Comparison of ENCODE assay signal across 7 mouse cellular contexts in genomic region chr8:129233664-129234026, GRCm38 (mm10). TPM values are rescaled to one million over a fixed set of nuclear protein-coding genes. Genes with fewer than 3 reads are reported as not detected.
A peak's percentile ranks its signal among the peaks of the same experiment; 100 is the strongest.
DNase-seq lines count a peak whose midpoint lies in the region; ATAC-seq and TF ChIP-seq lines count a peak whose summit lies in the region.

No protein-coding gene starts in this region.

- H3K27ac ChIP-seq in lung, embryonic 15.5 days = peak overlapping the region; percentile 99
- H3K27ac ChIP-seq in embryonic facial prominence, embryonic 15.5 days (replicated peaks) = peak overlapping the region; percentile 97
- H3K27ac ChIP-seq in limb, embryonic 10.5 days = peak overlapping the region; percentile 89
- H3K27ac ChIP-seq in olfactory bulb, adult 2 months (ENCODE audit: insufficient read depth, low read depth, low read length) = peak overlapping the region; percentile 75; the same call in 1 of the 2 replicates

- H3K4me1 ChIP-seq in lung, embryonic 15.5 days = 0 out of 2 replicates have a peak, but pooled peaks cover 7% of the 10 kb centered on the region
- H3K4me1 ChIP-seq in embryonic facial prominence, embryonic 15.5 days = peaks cover 8% of the 10 kb centered on the region
- H3K4me1 ChIP-seq in limb, embryonic 10.5 days = peaks cover 15% of the 10 kb centered on the region
- no peaks in the 10 kb centered on the region for H3K4me1 ChIP-seq in olfactory bulb, adult 2 months (ENCODE audit: control insufficient read depth, insufficient read depth, low read length)

- no peaks in the 10 kb centered on the region for H3K9me3 ChIP-seq in lung, embryonic 15.5 days
- H3K9me3 ChIP-seq in embryonic facial prominence, embryonic 15.5 days (replicated peaks) = no peaks in the 10 kb centered on the region
- H3K9me3 ChIP-seq in limb, embryonic 10.5 days (replicated peaks) = no peaks in the 10 kb centered on the region

- H3K4me2 ChIP-seq in lung, embryonic 15.5 days = peak overlapping the region; percentile 66
- H3K4me2 ChIP-seq in embryonic facial prominence, embryonic 15.5 days (replicated peaks) = peak overlapping the region; percentile 65

- no peaks in the 10 kb centered on the region for H3K36me3 ChIP-seq in lung, embryonic 15.5 days
- no peaks in the 10 kb centered on the region for H3K36me3 ChIP-seq in embryonic facial prominence, embryonic 15.5 days
- no peaks in the 10 kb centered on the region for H3K36me3 ChIP-seq in limb, embryonic 10.5 days

- no peaks in the 10 kb centered on the region for H3K27me3 ChIP-seq in lung, embryonic 15.5 days
- no peaks in the 10 kb centered on the region for H3K27me3 ChIP-seq in embryonic facial prominence, embryonic 15.5 days
- no peaks in the 10 kb centered on the region for H3K27me3 ChIP-seq in limb, embryonic 10.5 days (ENCODE audit: low read depth, poor library complexity, severe bottlenecking)

- DNase-seq in lung, postnatal 10 days = no peak
- no peak for DNase-seq in limb, embryonic 10.5 days (ENCODE audit: low spot score)

- no peak for TF ChIP-seq POLR2A in olfactory bulb, adult 2 months (IDR thresholded peaks at IDR 0.05; ENCODE audit: insufficient read depth, low read depth, low read length)

- no peak for TF ChIP-seq CTCF in olfactory bulb, adult 2 months (IDR thresholded peaks at IDR 0.05; ENCODE audit: insufficient read depth, low read depth, low read length)

- no peak; the same call in 1 of the 2 replicates for ATAC-seq in lung, embryonic 15.5 days (ENCODE audit: borderline replicate concordance, extremely low read depth, low FRiP score, low TSS enrichment)
- ATAC-seq in embryonic facial prominence, embryonic 15.5 days (ENCODE audit: insufficient number of reproducible peaks, low FRiP score, low TSS enrichment, low read depth) = 0 out of 2 replicates have a peak, but pooled peaks have one; percentile 27
- ATAC-seq in activated CD4-positive, CD25-positive, alpha-beta regulatory T cell, adult 4 months = no peak
- no peak for ATAC-seq in granulocyte monocyte progenitor cell, adult 5-6 weeks (replicated peaks; ENCODE audit: poor library complexity, severe bottlenecking)

- peak overlapping the region; percentile 72 for H3K9ac ChIP-seq in lung, embryonic 15.5 days
- H3K9ac ChIP-seq in embryonic facial prominence, embryonic 15.5 days = peak overlapping the region; percentile 47

- under 1% methylated on average over 9 of the region's 9 CpGs for WGBS in lung, embryonic 15.5 days
- 1% methylated on average over 9 of the region's 9 CpGs for WGBS in embryonic facial prominence, embryonic 15.5 days
- 2% methylated on average over 9 of the region's 9 CpGs for WGBS in limb, embryonic 10.5 days
- under 1% methylated on average over 9 of the region's 9 CpGs for WGBS in olfactory bulb, adult 2 months

- H3K4me3 ChIP-seq in lung, embryonic 15.5 days = peak overlapping the region; percentile 77
- H3K4me3 ChIP-seq in embryonic facial prominence, embryonic 15.5 days (replicated peaks) = peak overlapping the region; percentile 72
- peak overlapping the region; percentile 65 for H3K4me3 ChIP-seq in limb, embryonic 10.5 days
- H3K4me3 ChIP-seq in olfactory bulb, adult 2 months (ENCODE audit: insufficient read depth, low read depth, low read length) = peak overlapping the region; percentile 98

RNA-seq across cellular contexts. Expression of gene 2610044O15Rik8, which starts 0.6 kb away (rescaled TPM):
- 21.4 and 25.2 TPM in 2 replicates for polyA plus RNA-seq in lung, embryonic 15.5 days (2015; fragmentation: Nextera tagmentation; extraction: Ambion mirVana)
- polyA plus RNA-seq in embryonic facial prominence, embryonic 15.5 days (2015; fragmentation: Nextera tagmentation; extraction: Ambion mirVana) = 23.7 TPM in 2 replicates
- 18.4 and 26.8 TPM in 2 replicates for polyA plus RNA-seq in limb, embryonic 10.5 days (2016; fragmentation: Nextera tagmentation; extraction: Ambion mirVana)
- not detected in 2 replicates for polyA plus RNA-seq in olfactory bulb, adult 2 months (2012; ENCODE audit: insufficient read depth, insufficient read length, low replicate concordance, missing spikeins)
- polyA plus RNA-seq in activated CD4-positive, CD25-positive, alpha-beta regulatory T cell, adult 4 months (2017; shearing (Covaris generic)) = 10 to 100 TPM; 16.6 to 34.4 TPM
- total RNA-seq in granulocyte monocyte progenitor cell, adult 5-6 weeks (2014; fragmentation: Nextera tagmentation) = 16.3 and 16.7 TPM in 2 replicates
- 19.4 and 22.4 TPM in 2 replicates for total RNA-seq in granulocyte monocyte progenitor cell, adult 5-6 weeks (2017)
